Mouse (Mus musculus) kidney, embryonic 14.5 days (tissue): Measurements from ENCODE around the gene Qrfpr. TPM values are rescaled to one million over a fixed set of nuclear protein-coding genes. Genes with fewer than 3 reads are reported as not detected.
A peak's percentile ranks its signal among the peaks of the same experiment; 100 is the strongest.

Source experiments
- ATAC-seq: fragments of 200-750 bp; cut with Nextera tagmentation; 2 replicates; pipeline ENCODE4 v1.8.0; 2017; ENCODE audit warnings: moderate number of reproducible peaks, mild to moderate bottlenecking, moderate TSS enrichment, moderate library complexity; ENCODE audit not compliant: low FRiP score, low TSS enrichment
- H3K27ac ChIP-seq: fragments of 300-500 bp; sonication (generic); 2 replicates; pipeline ENCODE4 v1.5.1; 2014; ENCODE audit warnings: low read depth, mild to moderate bottlenecking, low read length, moderate library complexity, mixed read lengths
- H3K27me3 ChIP-seq: fragments of 300-500 bp; sonication (generic); 2 replicates; pipeline ENCODE4 v1.6.1; 2014; ENCODE audit warnings: mild to moderate bottlenecking, low read length; ENCODE audit not compliant: control insufficient read depth, insufficient read depth
- H3K36me3 ChIP-seq: fragments of 300-500 bp; sonication (generic); 2 replicates; pipeline ENCODE4 v1.6.1; 2014; ENCODE audit warnings: low read length, mixed read lengths; ENCODE audit not compliant: control insufficient read depth, insufficient read depth
- H3K4me1 ChIP-seq: fragments of 300-500 bp; sonication (generic); 2 replicates; pipeline ENCODE4 v1.6.1; 2014; ENCODE audit warnings: low read length, mixed read lengths; ENCODE audit not compliant: control insufficient read depth, insufficient read depth
- H3K4me2 ChIP-seq: fragments of 300-500 bp; sonication (generic); replicated peaks from 2 replicates; pipeline ENCODE4 v1.6.1; 2014; ENCODE audit warnings: low read depth, mild to moderate bottlenecking, low read length
- H3K4me3 ChIP-seq: fragments of 300-500 bp; sonication (generic); 2 replicates; pipeline ENCODE4 v1.5.1; 2014; ENCODE audit warnings: mild to moderate bottlenecking, low read length
- H3K9ac ChIP-seq: fragments of 300-500 bp; sonication (generic); 2 replicates; pipeline ENCODE4 v1.6.1; 2014; ENCODE audit warnings: low read depth, mild to moderate bottlenecking, low read length, moderate library complexity
- H3K9me3 ChIP-seq: fragments of 300-500 bp; sonication (generic); 2 replicates; pipeline ENCODE4 v1.6.1; 2016; ENCODE audit warnings: low read length; ENCODE audit not compliant: control insufficient read depth
- WGBS: fragments of 180-500 bp; shearing (Covaris S2); extraction: QIAGEN DNeasy Blood & Tissue Kit; methylation state at CpG from one replicate; pipeline ENCODE4 v1.1.7; 2014; 5-methylcytosine and 5-hydroxymethylcytosine counted together
- polyA plus RNA-seq: library from polyadenylated mRNA; unstranded; fragments of >200 nt; fragmentation: Nextera tagmentation; extraction: Ambion mirVana; gene quantifications from 2 replicates; pipeline ENCODE4 v1.2.1, GENCODE M21; 2014

Qrfpr gene
- polyA plus RNA-seq, 1 experiment from 2014 or later = not detected

DNA sequence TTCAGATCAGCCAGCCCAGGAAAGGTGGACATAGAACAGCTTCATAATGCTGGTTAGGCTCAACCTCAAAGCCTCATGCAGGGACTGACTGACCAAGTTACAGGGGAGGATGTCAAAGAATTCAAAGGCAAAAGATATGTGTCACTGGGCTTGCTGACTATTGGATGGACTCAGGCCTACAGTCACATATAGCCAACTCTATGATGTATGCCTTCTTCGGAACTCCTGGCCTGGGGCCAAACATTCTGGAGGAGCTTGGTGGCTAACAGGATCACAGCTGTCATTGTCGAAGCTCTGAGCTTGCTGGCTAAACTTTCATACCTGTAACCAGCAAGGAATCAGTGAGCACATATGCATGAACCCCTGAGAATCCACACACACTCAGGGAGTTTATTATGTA, 11.2 kb downstream of the Qrfpr start:
- Histone ChIP-seq H3K27me3 (no peaks in the 10 kb centered on the region), H3K4me3 (no peak overlapping the region), H3K36me3 (no peaks in the 10 kb centered on the region), H3K4me2 (no peak overlapping the region), H3K9me3 (no peaks in the 10 kb centered on the region), H3K4me1 (no peaks in the 10 kb centered on the region), H3K27ac (no peak overlapping the region), H3K9ac (no peak overlapping the region)
- ATAC-seq = no peak
- 55% methylated on average over 2 of the region's 2 CpGs for WGBS

GRCm38 (mm10) chr3:36209776-36210555, 12.1 kb downstream of the Qrfpr start:
- Histone ChIP-seq H3K9me3 (no peaks in the 10 kb centered on the region), H3K4me1 (no peaks in the 10 kb centered on the region), H3K4me3 (no peak overlapping the region), H3K4me2 (no peak overlapping the region), H3K9ac (no peak overlapping the region), H3K36me3 (no peaks in the 10 kb centered on the region), H3K27ac (no peak overlapping the region), H3K27me3 (no peaks in the 10 kb centered on the region)
- ATAC-seq = peak; percentile 67; the same call in 1 of the 2 replicates
- WGBS = 69% methylated on average over 11 of the region's 11 CpGs

- H3K4me1 ChIP-seq = no peaks in the 10 kb centered on the region
- no peaks in the 10 kb centered on the region for H3K27me3 ChIP-seq
- no peak overlapping the region for H3K9ac ChIP-seq
- 67% methylated on average over 19 of the region's 19 CpGs for WGBS
- no peaks in the 10 kb centered on the region for H3K36me3 ChIP-seq
- H3K9me3 ChIP-seq = no peaks in the 10 kb centered on the region
- no peak overlapping the region for H3K4me3 ChIP-seq
- no peak overlapping the region for H3K27ac ChIP-seq
- ATAC-seq = peak; percentile 58; the same call in 1 of the 2 replicates
- no peak overlapping the region for H3K4me2 ChIP-seq
Observed at GRCm38 (mm10) chr3:36207520-36208264, 14.4 kb downstream of the Qrfpr start.

- no peak for ATAC-seq
- no peaks in the 10 kb centered on the region for H3K36me3 ChIP-seq
- no peak overlapping the region for H3K9ac ChIP-seq
- H3K27me3 ChIP-seq = no peaks in the 10 kb centered on the region
- WGBS = 79% methylated on average over 7 of the region's 7 CpGs
- no peaks in the 10 kb centered on the region for H3K9me3 ChIP-seq
- no peak overlapping the region for H3K4me3 ChIP-seq
- no peaks in the 10 kb centered on the region for H3K4me1 ChIP-seq
- H3K27ac ChIP-seq = no peak overlapping the region
- H3K4me2 ChIP-seq = no peak overlapping the region
Observed at GRCm38 (mm10) chr3:36202932-36203331, 19.2 kb downstream of the Qrfpr start.

GRCm38 (mm10) chr3:36201098-36201497, 21.0 kb downstream of the Qrfpr start:
- ATAC-seq = no peak
- Histone ChIP-seq H3K27ac (no peak overlapping the region), H3K36me3 (no peaks in the 10 kb centered on the region), H3K4me2 (no peak overlapping the region), H3K9ac (no peak overlapping the region), H3K4me1 (no peaks in the 10 kb centered on the region), H3K4me3 (no peak overlapping the region), H3K9me3 (no peaks in the 10 kb centered on the region), H3K27me3 (no peaks in the 10 kb centered on the region)
- WGBS = 83% methylated on average over 5 of the region's 5 CpGs

- no peaks in the 10 kb centered on the region for H3K27me3 ChIP-seq
- ATAC-seq = no peak
- H3K27ac ChIP-seq = no peak overlapping the region
- no peak overlapping the region for H3K4me3 ChIP-seq
- H3K4me2 ChIP-seq = no peak overlapping the region
- H3K9ac ChIP-seq = no peak overlapping the region
- H3K9me3 ChIP-seq = no peaks in the 10 kb centered on the region
- no peaks in the 10 kb centered on the region for H3K36me3 ChIP-seq
- H3K4me1 ChIP-seq = no peaks in the 10 kb centered on the region
- WGBS = 91% methylated on average over 8 of the region's 8 CpGs
Observed at GRCm38 (mm10) chr3:36189243-36189642, 32.9 kb downstream of the Qrfpr start.

DNA sequence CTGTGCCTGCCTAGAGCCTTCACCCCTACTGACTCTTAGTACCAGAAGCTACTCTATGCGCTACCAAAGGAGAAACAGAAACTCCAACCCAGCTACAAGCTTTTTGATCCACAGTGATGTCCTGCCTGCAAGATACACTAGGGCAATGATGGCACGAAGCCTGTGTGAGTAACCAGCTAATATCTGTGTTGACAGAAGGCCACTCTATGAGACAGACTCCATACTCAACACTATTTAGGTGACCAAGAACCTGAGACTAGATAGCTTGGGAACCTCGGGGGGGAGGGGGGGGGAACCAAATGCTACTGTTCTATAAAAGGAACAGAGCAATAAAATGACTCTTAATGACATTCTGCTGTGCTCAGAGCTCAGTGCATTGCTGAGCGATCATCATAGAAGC, 35.6 kb downstream of the Qrfpr start:
- H3K27me3 ChIP-seq = no peaks in the 10 kb centered on the region
- H3K4me2 ChIP-seq = no peak overlapping the region
- WGBS = 81% methylated on average over 4 of the region's 4 CpGs
- no peaks in the 10 kb centered on the region for H3K36me3 ChIP-seq
- no peaks in the 10 kb centered on the region for H3K9me3 ChIP-seq
- H3K4me3 ChIP-seq = no peak overlapping the region
- no peak overlapping the region for H3K27ac ChIP-seq
- H3K9ac ChIP-seq = no peak overlapping the region
- ATAC-seq = no peak
- no peaks in the 10 kb centered on the region for H3K4me1 ChIP-seq

- Histone ChIP-seq H3K4me1 (no peaks in the 10 kb centered on the region), H3K27ac (no peak overlapping the region), H3K9me3 (no peaks in the 10 kb centered on the region), H3K4me3 (no peak overlapping the region), H3K36me3 (no peaks in the 10 kb centered on the region), H3K9ac (no peak overlapping the region), H3K27me3 (no peaks in the 10 kb centered on the region), H3K4me2 (no peak overlapping the region)
- 7% methylated on average over 4 of the region's 4 CpGs for WGBS
- no peak for ATAC-seq
Observed at GRCm38 (mm10) chr3:36181519-36181918, 40.6 kb downstream of the Qrfpr start.

DNA sequence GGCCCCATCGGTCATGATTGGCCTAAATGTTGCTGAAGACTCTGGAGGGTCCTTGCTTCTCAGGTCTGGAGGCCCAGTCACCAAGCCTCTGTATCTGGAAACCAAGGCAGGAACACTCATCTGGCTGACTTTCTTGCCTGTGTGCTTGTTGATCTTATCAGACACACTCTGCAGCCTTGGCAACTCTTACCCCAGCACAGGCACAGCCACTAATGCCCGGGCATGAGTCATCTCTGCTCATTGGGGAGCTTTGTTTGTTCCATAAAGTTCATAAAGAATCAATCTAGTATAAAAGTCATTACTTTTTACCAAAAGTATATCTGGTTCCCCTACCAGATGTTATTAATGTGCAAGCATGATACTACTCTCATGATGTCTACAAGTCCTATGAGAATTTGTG, 48.4 kb downstream of the Qrfpr start:
- no peaks in the 10 kb centered on the region for H3K36me3 ChIP-seq
- no peaks in the 10 kb centered on the region for H3K4me1 ChIP-seq
- no peak overlapping the region for H3K27ac ChIP-seq
- no peak overlapping the region for H3K9ac ChIP-seq
- H3K4me3 ChIP-seq = no peak overlapping the region
- whole genome bisulfite sequencing = 85% methylated on average over 2 of the region's 2 CpGs
- no peak for ATAC-seq
- H3K9me3 ChIP-seq = no peaks in the 10 kb centered on the region
- H3K27me3 ChIP-seq = no peaks in the 10 kb centered on the region
- H3K4me2 ChIP-seq = no peak overlapping the region
